ENCODE assay signal across 25 mouse cellular contexts in the genomic region with DNA sequence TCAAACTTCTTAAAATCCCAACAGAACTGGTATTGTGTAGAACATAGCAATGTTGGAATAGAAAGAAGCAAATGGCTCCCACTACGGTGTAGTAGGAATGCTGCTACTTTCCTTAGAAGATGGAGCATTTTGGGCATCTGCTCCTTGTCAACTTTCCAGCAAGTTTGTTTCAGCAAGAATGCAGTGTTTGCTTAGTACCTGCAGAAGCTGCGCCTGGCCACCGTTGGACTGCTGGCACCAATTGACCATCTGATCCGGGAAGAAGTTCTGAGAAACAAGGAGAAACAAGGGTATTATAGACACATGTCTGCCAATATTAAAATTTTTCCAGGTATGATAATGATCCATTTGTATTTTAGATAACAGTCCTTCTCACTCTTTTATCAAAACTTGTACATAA. TPM values are rescaled to one million over a fixed set of nuclear protein-coding genes. Genes with fewer than 3 reads are reported as not detected.
DNase-seq lines count a peak whose midpoint lies in the region; ATAC-seq and TF ChIP-seq lines count a peak whose summit lies in the region.
"Had no signal": no experiment of that assay in that cellular context is flagged by ENCODE, and none has a peak within 500 bp of the region (broad histone marks: within the 10 kb centered on the region; RNA-seq: fewer than 3 reads in every experiment).

No protein-coding gene starts in this region.

- peak; percentile 57 for DNase-seq in heart, adult 11 months
- no peak for DNase-seq in heart, adult 9 months (ENCODE audit: low spot score in 2 of 2)
- DNase-seq in CH12.LX (ENCODE audit: extremely low read depth), result no peak
- DNase-seq: adrenal gland, adult 2 months; adrenal gland, postnatal 10 days; adrenal gland, postnatal 25 days; B cell, adult 2 months; cerebellum, adult 11 months; cerebellum, adult 18-20 months; cerebellum, adult 8-10 months; cerebellum, adult 9-11 months; cerebellum, postnatal 14 days; cerebellum, postnatal 36 days; embryo, embryonic 11 days had no signal

- in situ Hi-C loops in CH12.LX (cut with MboI; ENCODE audit: low pct_ligation_motif_present, low pct_unique_long_range_greater_than_20kb, low sequenced_read_pairs), result loop anchor here (10.0 kb wide), 1 partner anchor 401 kb away; no protein-coding TSS in a partner anchor

- H3K9ac ChIP-seq in heart, embryonic 11.5 days (ENCODE audit: low read depth, low read length), result no peak overlapping the region
- no peak overlapping the region for H3K9ac ChIP-seq in heart, embryonic 13.5 days
- H3K9ac ChIP-seq in CH12.LX (ENCODE audit: insufficient read depth, low read depth), result no peak overlapping the region
- H3K9ac ChIP-seq: embryonic facial prominence, embryonic 13.5 days; embryonic facial prominence, embryonic 15.5 days; forebrain, embryonic 12.5 days had no signal

- TF ChIP-seq POLR2A in CH12.LX (IDR thresholded peaks at IDR 0.05; ENCODE audit: low read depth, low read length), result no peak

- peaks cover 3% of the 10 kb centered on the region; the same call in 1 of the 2 replicates for H3K79me2 ChIP-seq in CH12.LX (replicated peaks; ENCODE audit: control insufficient read depth, extremely low read depth, insufficient read depth, poor library complexity, severe bottlenecking)

- H3K27me3 ChIP-seq in heart, embryonic 11.5 days (ENCODE audit: control insufficient read depth, insufficient read depth, low read length), result no peaks in the 10 kb centered on the region
- no peaks in the 10 kb centered on the region for H3K27me3 ChIP-seq in heart, embryonic 13.5 days (replicated peaks)
- H3K27me3 ChIP-seq in CH12.LX (replicated peaks), result no peaks in the 10 kb centered on the region
- H3K27me3 ChIP-seq: embryonic facial prominence, embryonic 13.5 days; embryonic facial prominence, embryonic 15.5 days had no signal

- H3K27ac ChIP-seq in heart, embryonic 11.5 days (ENCODE audit: low read depth, low read length), result no peak overlapping the region
- H3K27ac ChIP-seq in heart, embryonic 13.5 days (replicated peaks), result peak overlapping the region; percentile 36; the same call in 1 of the 2 replicates
- peak overlapping the region; percentile 37; the same call in 1 of the 2 replicates for H3K27ac ChIP-seq in CH12.LX (ENCODE audit: insufficient read depth, low read depth)
- H3K27ac ChIP-seq: forebrain, embryonic 10.5 days; forebrain, embryonic 12.5 days had no signal

- 79% methylated on average over 4 of the region's 4 CpGs for WGBS in heart, embryonic 11.5 days (ENCODE audit: insufficient replicate concordance)
- WGBS in heart, embryonic 13.5 days, result 86% methylated on average over 4 of the region's 4 CpGs

- no peak for ATAC-seq in heart, embryonic 11.5 days (replicated peaks; ENCODE audit: insufficient number of reproducible peaks, low FRiP score, low TSS enrichment)
- no peak for ATAC-seq in heart, embryonic 13.5 days (ENCODE audit: extremely low read depth, insufficient number of reproducible peaks, low FRiP score, low TSS enrichment)
- ATAC-seq: CD4-positive, CD25-positive, alpha-beta regulatory T cell, adult 4 months; forebrain, embryonic 14.5 days; forebrain, embryonic 16.5 days had no signal

- no peak overlapping the region for H3K4me2 ChIP-seq in heart, embryonic 11.5 days
- no peak overlapping the region for H3K4me2 ChIP-seq in heart, embryonic 13.5 days
- H3K4me2 ChIP-seq in CH12.LX (ENCODE audit: insufficient read depth, low read depth, poor library complexity, severe bottlenecking), result no peak overlapping the region
- H3K4me2 ChIP-seq: embryonic facial prominence, embryonic 13.5 days; embryonic facial prominence, embryonic 15.5 days; forebrain, embryonic 12.5 days had no signal

- H3K4me3 ChIP-seq in heart, embryonic 11.5 days (ENCODE audit: low read depth, low read length), result no peak overlapping the region
- no peak overlapping the region for H3K4me3 ChIP-seq in heart, embryonic 13.5 days
- H3K4me3 ChIP-seq in CH12.LX (replicated peaks in 1 of 3; ENCODE audit: low read depth in 2 of 3, low read length in 2 of 3, poor library complexity in 1 of 3), result no peak overlapping the region
- H3K4me3 ChIP-seq: embryonic facial prominence, embryonic 13.5 days; embryonic facial prominence, embryonic 15.5 days; erythroblast, embryonic 14.5 days; forebrain, embryonic 10.5 days; forebrain, embryonic 12.5 days had no signal

- peaks cover 25% of the 10 kb centered on the region for H3K4me1 ChIP-seq in heart, embryonic 11.5 days (ENCODE audit: control insufficient read depth, insufficient read depth, low read length)
- peaks cover 72% of the 10 kb centered on the region for H3K4me1 ChIP-seq in heart, embryonic 13.5 days
- H3K4me1 ChIP-seq in CH12.LX (ENCODE audit: control insufficient read depth in 1 of 2, insufficient read depth in 2 of 2), result peaks cover 47 to 96% of the 10 kb centered on the region in 2 experiments

- TF ChIP-seq EP300 in CH12.LX (IDR thresholded peaks at IDR 0.05; ENCODE audit: low read length), result no peak

- TF ChIP-seq RAD21 in CH12.LX (IDR thresholded peaks at IDR 0.05; ENCODE audit: low read depth, low read length), result no peak

- dilution Hi-C loops in CH12.LX (cut with MboI; ENCODE audit: extremely low pct_ligation_motif_present, extremely low pct_unique_long_range_greater_than_20kb, low sequenced_read_pairs), result no loop called here

- H3K9me3 ChIP-seq in heart, embryonic 11.5 days (replicated peaks; ENCODE audit: control insufficient read depth, low read length), result no peaks in the 10 kb centered on the region
- no peaks in the 10 kb centered on the region for H3K9me3 ChIP-seq in heart, embryonic 13.5 days
- H3K9me3 ChIP-seq in CH12.LX (replicated peaks; ENCODE audit: low read length), result no peaks in the 10 kb centered on the region
- H3K9me3 ChIP-seq: embryonic facial prominence, embryonic 13.5 days; embryonic facial prominence, embryonic 15.5 days; forebrain, embryonic 10.5 days; forebrain, embryonic 12.5 days had no signal

- no peak for TF ChIP-seq CTCF in CH12.LX (conservative IDR thresholded peaks at IDR 0.05 in 1 of 2, IDR thresholded peaks at IDR 0.05 in 1 of 2; ENCODE audit: low read depth in 2 of 2, low read length in 2 of 2)

- peaks cover 19% of the 10 kb centered on the region for H3K36me3 ChIP-seq in heart, embryonic 11.5 days (ENCODE audit: control insufficient read depth, insufficient read depth, low read length)
- peaks cover 97% of the 10 kb centered on the region for H3K36me3 ChIP-seq in heart, embryonic 13.5 days
- H3K36me3 ChIP-seq in CH12.LX (replicated peaks in 1 of 2; ENCODE audit: control insufficient read depth in 1 of 2, insufficient read depth in 1 of 2, low read length in 1 of 2), result peaks cover 18 to 67% of the 10 kb centered on the region in 2 experiments

TF ChIP-seq in CH12.LX, 34 proteins besides CTCF, POLR2A, EP300 and RAD21:
- TF ChIP-seq POLR2AphosphoS2 (IDR thresholded peaks at IDR 0.05; ENCODE audit: low read depth, low read length), result no peak
- no peak for TF ChIP-seq JUND (conservative IDR thresholded peaks at IDR 0.05; ENCODE audit: low read depth, low read length)
- no peak for TF ChIP-seq MYC (IDR thresholded peaks at IDR 0.05; ENCODE audit: low read depth, low read length)
- TF ChIP-seq IRF4 (IDR thresholded peaks at IDR 0.05; ENCODE audit: low read depth, low read length), result no peak
- TF ChIP-seq ZC3H11A (IDR thresholded peaks at IDR 0.05; ENCODE audit: low read depth, low read length), result no peak
- no peak for TF ChIP-seq CHD1 (IDR thresholded peaks at IDR 0.05; ENCODE audit: low read depth, low read length)
- TF ChIP-seq MAX (IDR thresholded peaks at IDR 0.05; ENCODE audit: low read length), result no peak
- no peak for TF ChIP-seq PAX5 (IDR thresholded peaks at IDR 0.05; ENCODE audit: low read length)
- no peak for TF ChIP-seq MAZ (IDR thresholded peaks at IDR 0.05; ENCODE audit: low read depth, low read length)

RNA-seq across cellular contexts. Expression of gene Ddc, which starts 47.8 kb away (rescaled TPM):
- polyA plus RNA-seq in heart, embryonic 11.5 days (2014; fragmentation: Nextera tagmentation; extraction: Ambion mirVana), result 39.7 and 44.5 TPM in 2 replicates
- polyA plus RNA-seq in heart, embryonic 13.5 days (2015; fragmentation: Nextera tagmentation; extraction: Ambion mirVana), result 64.6 and 78.2 TPM in 2 replicates
- total RNA-seq in CH12.LX (2012; rRNA removed) (not detected in 2 replicates), CH12.LX (2014; rRNA removed) (0.17 and 0.19 TPM in 2 replicates)
- polyA plus RNA-seq in CH12.LX (2012; ENCODE audit: insufficient read length, low read depth), result 0.12 and 0.33 TPM in 2 replicates
- total RNA-seq: common myeloid progenitor, adult 5-6 weeks had no signal

Comparison
In these comparisons a context has a peak if more than half of its experiments do, and no peak if none do; other contexts are left out.
1. RNA of gene Ddc, which starts 47.8 kb away (polyA plus RNA-seq): 64.6 to 78.2 TPM in heart, embryonic 13.5 days and 39.7 to 44.5 TPM in heart, embryonic 11.5 days; 0.12 to 0.33 TPM in CH12.LX; every median in the first group is over 10 times any median in the second.